Mouse (Mus musculus) brain, embryonic 14.5 days (tissue): ENCODE data around the gene Vnn3.

ENCODE experiments used
- CTCF ChIP-seq: fragments of 200-500 bp; IDR thresholded peaks from 2 replicates; pipeline ENCODE4 v1.5.1; 2012; ENCODE audit warnings: inconsistent platforms, mild to moderate bottlenecking, moderate library complexity, borderline replicate concordance; ENCODE audit not compliant: insufficient read depth, insufficient read length; ENCODE audit errors: extremely low read depth
- POLR2A ChIP-seq: fragments of 200-500 bp; IDR thresholded peaks from 2 replicates; pipeline ENCODE4 v1.6.1; 2012; ENCODE audit warnings: mild to moderate bottlenecking, inconsistent platforms, borderline replicate concordance; ENCODE audit not compliant: poor library complexity, insufficient read depth, insufficient read length, severe bottlenecking; ENCODE audit errors: extremely low read depth

GRCm38 (mm10) chr10:23892987-23893386 is 41.7 kb downstream of the Vnn3 start:
- TF ChIP-seq POLR2A (no peak), CTCF (no peak)
